Mouse (Mus musculus) 3134 (cell line): ENCODE results near the gene Fam47c.

Experiments
- DNase-seq: peaks from one replicate; pipeline ENCODE4 v3.0.0-alpha.2; 2011; ENCODE audit warnings: low spot score; ENCODE audit not compliant: insufficient read length; ENCODE audit errors: extremely low read depth

Fam47c gene

DNA sequence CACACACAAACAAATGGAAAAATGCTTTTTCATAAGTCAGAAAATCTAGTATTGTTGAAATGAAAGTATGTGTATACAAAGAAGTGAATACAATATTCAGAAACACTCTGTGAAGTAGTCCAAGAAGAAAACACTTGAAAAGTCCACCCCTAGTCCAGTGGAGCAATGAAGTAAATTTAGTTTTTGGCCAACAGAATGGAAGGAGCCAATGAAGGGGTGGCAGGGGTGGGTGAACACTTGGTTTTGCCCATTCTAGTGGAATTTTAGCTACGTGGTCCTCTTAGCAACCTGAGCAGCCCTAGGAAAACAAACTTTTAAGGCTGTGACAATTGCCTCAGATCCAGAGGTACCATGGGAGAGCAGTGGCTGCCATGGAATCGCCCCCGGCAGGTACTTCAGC is at the start of gene Fam47c:
Fam47c (plus strand) TSS at position 301 of the 400 bp plus-strand sequence.
- DNase-seq, result no peak

DNA sequence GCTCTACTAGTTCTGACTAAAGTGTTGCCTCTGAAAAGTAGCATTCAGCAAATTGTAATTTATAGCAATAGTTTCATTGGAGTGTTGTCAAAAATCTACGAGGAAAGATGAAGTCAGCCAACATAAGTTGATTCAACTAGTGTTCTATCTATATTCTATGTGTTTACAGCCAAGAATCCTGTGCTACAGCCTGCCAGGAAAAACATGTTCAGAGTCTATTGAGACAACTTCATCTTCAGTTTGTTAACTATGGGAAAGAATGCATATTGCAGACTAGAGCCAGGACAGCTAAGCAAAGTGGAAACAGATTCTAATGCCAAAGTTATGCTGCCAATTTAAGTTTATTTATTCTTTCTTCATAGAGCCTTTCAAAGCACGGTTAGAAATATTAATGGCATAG is 31.8 kb downstream of the Fam47c start:
- DNase-seq, result no peak

DNA sequence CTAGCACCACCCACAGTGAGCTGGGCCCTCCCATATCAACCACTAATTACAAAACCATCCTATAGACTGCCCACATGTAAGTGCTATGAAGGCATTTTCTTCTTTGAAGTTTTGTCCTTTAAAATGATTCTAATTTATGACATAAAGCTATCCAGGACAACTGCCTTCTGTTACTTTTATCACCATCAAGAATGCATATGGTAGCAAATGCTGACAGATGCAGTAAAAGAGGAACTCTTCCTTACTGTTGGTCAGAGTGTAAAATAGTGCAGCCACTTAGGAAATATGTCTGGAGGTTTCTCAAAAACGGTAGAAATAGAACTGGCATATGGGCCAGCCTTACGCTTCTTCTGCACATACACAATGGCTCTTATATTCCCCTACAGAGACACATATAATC is 39.5 kb downstream of the Fam47c start:
- DNase-seq, result no peak
